Mouse (Mus musculus): ENCODE measurements around the gene Btg1.

The Btg1 gene

DNA sequence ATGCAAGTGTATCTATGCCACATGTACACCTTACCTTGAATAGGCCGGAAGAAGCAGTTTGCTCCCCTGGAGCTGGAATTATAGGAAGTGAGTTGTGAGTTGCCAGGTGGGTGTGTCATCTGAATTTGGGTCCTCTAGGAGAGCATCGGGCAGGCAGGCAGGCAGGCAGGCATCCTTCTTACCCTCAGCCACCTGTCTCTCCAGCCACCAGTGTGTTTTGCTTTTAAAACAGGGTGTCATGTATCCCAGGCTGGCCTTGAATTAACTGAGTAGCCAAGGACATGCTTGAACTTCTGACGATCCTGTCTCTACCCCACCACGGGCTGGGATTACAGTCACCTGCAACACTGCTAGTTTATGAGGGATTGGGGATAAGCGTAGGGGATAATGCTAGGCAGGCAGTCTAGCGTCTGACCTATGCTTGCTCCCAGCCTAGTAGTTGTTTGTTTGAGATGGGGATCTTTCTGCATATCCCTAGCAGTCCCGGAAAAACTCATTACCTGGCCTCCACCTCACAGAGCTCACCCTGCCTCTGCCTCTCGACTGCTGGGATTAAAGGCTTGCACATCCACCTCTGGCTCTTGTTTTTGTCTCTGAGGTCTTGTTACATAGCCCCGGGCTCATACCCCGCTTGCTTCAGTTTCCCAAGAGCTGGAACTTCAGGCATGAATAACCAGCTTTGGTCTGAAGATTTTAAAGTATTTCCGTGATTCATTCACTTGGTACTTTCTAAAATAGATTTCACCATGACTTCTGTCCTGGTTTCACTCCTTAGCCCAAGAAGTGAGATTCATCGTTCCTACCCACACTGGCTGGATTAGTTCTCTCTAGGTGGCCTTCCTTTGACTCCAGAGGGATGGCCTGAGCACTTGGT, 15.7 kb downstream of the Btg1 start:
- no peak for DNase-seq (ENCODE audit: low spot score)

- DNase-seq (ENCODE audit: low spot score), result no peak
Observed at GRCm38 (mm10) chr10:96633145-96633516, 16.3 kb downstream of the Btg1 start.

GRCm38 (mm10) chr10:96635472-96635871, 18.7 kb downstream of the Btg1 start:
- DNase-seq (ENCODE audit: low spot score), result no peak

GRCm38 (mm10) chr10:96638477-96638876, 21.7 kb downstream of the Btg1 start:
- no peak for DNase-seq (ENCODE audit: low spot score)

DNA sequence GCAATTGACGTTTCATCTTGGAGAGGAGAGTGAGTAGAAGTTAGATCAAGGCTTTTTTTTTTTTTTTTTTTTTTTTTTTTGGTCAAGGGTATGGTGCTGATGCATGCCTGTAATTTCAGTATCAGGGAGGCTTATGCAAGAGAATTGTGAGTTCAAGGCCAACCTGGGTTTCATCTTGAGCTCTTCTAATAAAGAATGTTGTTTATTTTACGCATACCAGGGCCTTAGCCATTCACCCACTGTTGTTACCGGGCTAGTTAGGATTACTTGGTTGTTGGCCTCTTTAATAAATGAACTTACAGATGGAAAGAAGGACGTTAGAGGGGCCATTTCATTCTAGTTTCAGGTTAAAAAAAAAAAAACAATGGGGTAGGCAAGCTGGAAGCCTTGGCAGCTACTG, 25.2 kb downstream of the Btg1 start:
- no peak for DNase-seq (ENCODE audit: low spot score)

GRCm38 (mm10) chr10:96642751-96643150, 25.9 kb downstream of the Btg1 start:
- DNase-seq (ENCODE audit: low spot score), result no peak

- no peak for DNase-seq (ENCODE audit: low spot score)
Observed at GRCm38 (mm10) chr10:96645183-96645582, 28.4 kb downstream of the Btg1 start.

- DNase-seq (ENCODE audit: low spot score), result no peak
Observed at GRCm38 (mm10) chr10:96646024-96646866, 29.4 kb downstream of the Btg1 start.

- DNase-seq (ENCODE audit: low spot score), result no peak
Observed at GRCm38 (mm10) chr10:96646867-96647462, 30.2 kb downstream of the Btg1 start.

DNA sequence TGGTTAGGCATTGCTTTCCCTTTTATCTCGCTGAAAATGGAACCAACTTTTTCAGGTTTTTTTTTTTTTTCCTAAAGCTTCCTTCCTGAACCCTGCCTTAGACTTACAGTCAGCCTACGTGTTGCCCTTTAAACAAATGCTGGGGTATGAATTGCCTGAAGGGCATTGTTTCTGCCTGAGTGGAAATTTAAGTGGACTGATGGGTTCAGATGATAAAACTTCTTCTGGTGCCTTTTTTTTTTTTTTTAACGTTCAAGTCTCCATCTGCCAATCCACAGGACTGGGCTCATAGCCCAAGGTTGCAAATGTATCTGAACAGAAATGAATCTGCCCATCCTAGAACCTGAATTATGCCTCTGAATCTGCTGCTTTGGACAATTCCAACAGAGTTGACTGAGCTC, 31.4 kb downstream of the Btg1 start:
- DNase-seq (ENCODE audit: low spot score), result no peak

GRCm38 (mm10) chr10:96649524-96649923, 32.7 kb downstream of the Btg1 start:
- DNase-seq (ENCODE audit: low spot score), result no peak

GRCm38 (mm10) chr10:96652372-96652771, 35.6 kb downstream of the Btg1 start:
- DNase-seq (ENCODE audit: low spot score), result no peak

DNA sequence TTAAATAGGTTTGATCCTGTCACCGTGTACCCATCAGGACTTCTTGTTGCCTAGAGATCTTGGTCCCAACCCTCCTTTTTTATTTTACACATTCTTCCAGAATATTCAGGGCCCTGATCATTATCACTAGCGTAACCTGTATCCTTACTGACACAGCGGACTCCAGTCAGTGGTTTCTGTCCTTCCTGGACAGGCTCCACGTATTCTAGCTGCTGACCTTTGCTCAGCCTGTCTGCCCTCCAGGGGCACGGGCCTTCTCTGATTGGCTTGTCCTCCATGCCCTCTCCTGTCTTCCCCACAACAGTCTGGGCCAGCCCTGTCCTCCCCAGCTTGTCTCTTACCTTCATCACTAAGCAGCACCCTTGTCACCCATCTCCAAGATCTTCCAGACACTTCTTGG, 36.2 kb downstream of the Btg1 start:
- no peak for DNase-seq (ENCODE audit: low spot score)

DNA sequence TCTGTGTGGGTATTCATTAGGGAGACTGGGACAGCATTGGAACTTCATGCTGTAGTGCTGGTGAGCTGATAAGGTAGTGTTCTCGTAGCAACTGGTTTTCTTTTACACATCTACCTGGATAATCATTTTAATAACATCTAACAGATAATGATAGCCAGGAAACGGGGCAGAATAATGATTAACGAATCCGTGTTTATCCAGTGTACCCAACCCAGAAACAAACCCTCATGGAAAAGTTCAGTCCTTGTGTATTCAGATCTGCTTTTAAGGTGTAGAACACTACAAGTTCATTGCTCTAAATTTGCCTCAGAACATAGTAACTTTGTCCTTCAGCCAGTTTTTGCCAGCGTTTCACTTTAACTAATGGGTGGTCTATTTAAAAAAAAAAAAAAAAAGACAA, 37.3 kb downstream of the Btg1 start:
- no peak for DNase-seq (ENCODE audit: low spot score)

GRCm38 (mm10) chr10:96654576-96654975, 37.8 kb downstream of the Btg1 start:
- no peak for DNase-seq (ENCODE audit: low spot score)

GRCm38 (mm10) chr10:96655066-96655465, 38.3 kb downstream of the Btg1 start:
- DNase-seq (ENCODE audit: low spot score), result no peak

DNA sequence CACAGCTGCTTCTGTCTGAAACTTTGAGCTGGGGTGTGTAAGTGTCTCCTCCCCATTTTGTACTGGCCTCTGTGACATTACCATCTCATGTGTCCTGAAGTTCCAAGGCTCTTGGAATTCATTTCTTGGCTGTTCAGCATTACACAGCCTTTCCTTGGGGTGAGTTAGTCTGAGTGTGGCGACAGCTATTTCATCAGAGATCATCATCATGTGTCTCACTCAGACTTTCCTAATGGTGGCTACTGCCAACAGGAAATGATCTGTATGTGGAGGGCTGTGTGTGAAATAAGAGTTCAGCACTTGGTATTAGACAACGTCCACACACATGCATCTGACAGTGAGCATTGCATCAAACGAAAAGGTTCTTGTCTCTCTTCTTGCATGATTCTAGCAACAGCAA, 39.4 kb downstream of the Btg1 start:
- no peak for DNase-seq (ENCODE audit: low spot score)

DNA sequence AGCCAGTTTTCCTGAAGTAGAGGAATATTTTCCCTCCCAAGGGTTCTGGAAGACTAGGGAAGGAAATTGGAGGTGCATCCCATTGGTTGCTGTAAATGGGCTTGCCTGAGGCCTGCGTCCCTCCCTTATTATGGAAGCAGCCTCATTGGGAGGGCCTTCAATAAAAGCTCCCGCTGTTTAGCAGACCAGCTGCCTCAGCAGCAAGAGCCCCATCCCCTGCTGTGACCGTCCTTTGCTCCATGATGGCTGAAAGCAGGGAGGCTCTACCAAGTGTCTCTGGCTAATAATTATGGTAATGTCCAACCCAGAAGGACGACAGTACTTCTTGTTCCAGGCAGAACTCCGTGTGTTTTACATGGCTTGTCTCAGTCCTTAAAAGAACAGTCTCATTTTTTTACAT, 42.1 kb downstream of the Btg1 start:
- DNase-seq (ENCODE audit: low spot score), result no peak

GRCm38 (mm10) chr10:96660280-96660985, 43.6 kb downstream of the Btg1 start:
- DNase-seq (ENCODE audit: low spot score), result no peak

GRCm38 (mm10) chr10:96662976-96663375, 46.2 kb downstream of the Btg1 start:
- DNase-seq (ENCODE audit: low spot score), result no peak

DNA sequence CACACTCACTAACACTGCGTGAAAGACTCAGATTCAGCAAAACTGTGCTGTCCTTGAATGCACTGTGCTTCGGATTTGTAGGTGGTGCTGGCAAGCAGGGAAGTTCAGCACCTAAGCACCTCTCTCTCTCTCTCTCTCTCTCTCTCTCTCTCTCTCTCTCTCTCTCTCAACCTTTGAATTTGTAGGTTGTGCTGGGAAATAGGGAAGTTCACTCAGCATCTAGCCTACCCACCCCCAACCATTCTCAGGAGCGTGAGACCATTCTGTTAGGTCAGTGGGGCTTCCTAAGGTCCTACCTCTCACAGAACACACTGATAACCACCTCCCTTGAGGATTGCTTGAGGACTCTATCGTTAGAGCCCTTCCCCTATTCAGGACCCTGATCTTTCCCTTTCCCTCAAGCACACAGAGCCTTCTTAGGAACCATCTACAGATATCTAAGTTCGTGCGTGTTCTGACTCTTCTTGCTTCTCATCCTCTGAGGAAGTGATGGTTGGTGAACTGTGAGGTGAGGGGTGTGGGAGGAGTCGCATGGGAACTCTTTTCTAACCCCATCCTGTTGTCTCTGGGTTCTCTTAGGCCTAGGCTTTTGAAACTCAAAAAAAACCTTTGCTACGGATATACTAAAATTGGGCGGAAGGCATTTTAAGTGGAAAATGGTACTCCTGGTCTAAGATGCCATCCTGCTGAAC, 47.1 kb downstream of the Btg1 start:
- DNase-seq (ENCODE audit: low spot score), result no peak

Measured in layer of hippocampus, adult 9-10 months (tissue).